Comparison of ENCODE assay signal across 17 mouse cellular contexts in the genomic region with DNA sequence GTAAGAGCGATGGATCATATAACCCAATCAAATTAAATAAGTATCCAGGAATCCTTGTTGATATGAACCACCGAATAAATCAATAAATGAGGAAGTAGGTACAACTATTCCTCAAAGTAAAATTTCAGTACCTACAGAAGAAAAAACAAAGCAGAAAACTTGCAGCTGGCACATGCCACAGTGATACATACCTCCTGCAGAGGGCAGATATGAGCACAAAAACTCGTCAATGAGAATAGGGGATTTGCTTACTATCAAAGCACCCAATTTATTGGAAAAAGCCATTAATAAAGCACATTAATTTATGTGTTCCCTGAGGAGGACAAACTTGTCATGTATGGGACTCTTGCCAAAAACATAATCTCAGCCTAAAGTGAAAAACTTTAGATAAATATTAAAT. TPM values are rescaled to one million over a fixed set of nuclear protein-coding genes. Genes with fewer than 3 reads are reported as not detected.
A peak's percentile ranks its signal among the peaks of the same experiment; 100 is the strongest.
DNase-seq lines count a peak whose midpoint lies in the region; ATAC-seq and TF ChIP-seq lines count a peak whose summit lies in the region.
"Had no signal": no experiment of that assay in that cellular context is flagged by ENCODE, and none has a peak within 500 bp of the region (broad histone marks: within the 10 kb centered on the region; RNA-seq: fewer than 3 reads in every experiment).

No protein-coding gene starts in this region.

- 68% methylated on average over 3 of the region's 3 CpGs for WGBS in forebrain, postnatal 0 days
- 81% methylated on average over 3 of the region's 3 CpGs for WGBS in forebrain, embryonic 10.5 days
- 77% methylated on average over 3 of the region's 3 CpGs for WGBS in liver, postnatal 0 days (ENCODE audit: insufficient replicate concordance)

- no peak overlapping the region for H3K27ac ChIP-seq in forebrain, postnatal 0 days (ENCODE audit: low read depth, low read length)
- H3K27ac ChIP-seq in forebrain, embryonic 10.5 days = no peak overlapping the region
- no peak overlapping the region for H3K27ac ChIP-seq in liver, postnatal 0 days (ENCODE audit: low read depth)
- H3K27ac ChIP-seq: hindbrain, embryonic 12.5 days; limb, embryonic 13.5 days had no signal

- H3K9ac ChIP-seq in forebrain, postnatal 0 days = no peak overlapping the region
- no peak overlapping the region for H3K9ac ChIP-seq in liver, postnatal 0 days (replicated peaks)
- H3K9ac ChIP-seq: hindbrain, embryonic 12.5 days; limb, embryonic 13.5 days had no signal

- ATAC-seq in forebrain, postnatal 0 days = no peak
- ATAC-seq in liver, postnatal 0 days = no peak
- no peak for ATAC-seq in megakaryocyte-erythroid progenitor cell, adult 5-6 weeks (replicated peaks; ENCODE audit: low FRiP score, low TSS enrichment, poor library complexity, severe bottlenecking)

- H3K27me3 ChIP-seq in forebrain, postnatal 0 days (ENCODE audit: insufficient read depth, low read length) = no peaks in the 10 kb centered on the region
- no peaks in the 10 kb centered on the region for H3K27me3 ChIP-seq in forebrain, embryonic 10.5 days (ENCODE audit: poor library complexity, severe bottlenecking)
- H3K27me3 ChIP-seq in liver, postnatal 0 days (ENCODE audit: insufficient read depth, low read length) = no peaks in the 10 kb centered on the region
- H3K27me3 ChIP-seq: hindbrain, embryonic 12.5 days; limb, embryonic 13.5 days; megakaryocyte, embryonic 14.5 days had no signal

- no peak overlapping the region for H3K4me3 ChIP-seq in forebrain, postnatal 0 days (ENCODE audit: low read depth, low read length)
- no peak overlapping the region for H3K4me3 ChIP-seq in forebrain, embryonic 10.5 days
- H3K4me3 ChIP-seq in liver, postnatal 0 days (ENCODE audit: low read depth, low read length) = no peak overlapping the region
- H3K4me3 ChIP-seq: hindbrain, embryonic 12.5 days; limb, embryonic 13.5 days; megakaryocyte, embryonic 14.5 days; myocyte had no signal

- no peak overlapping the region for H3K4me2 ChIP-seq in forebrain, postnatal 0 days (ENCODE audit: low read depth)
- H3K4me2 ChIP-seq in liver, postnatal 0 days (ENCODE audit: low read depth, low read length) = no peak overlapping the region
- H3K4me2 ChIP-seq: hindbrain, embryonic 12.5 days; limb, embryonic 13.5 days had no signal

- TF ChIP-seq EP300 in liver, postnatal 0 days (IDR thresholded peaks at IDR 0.05; ENCODE audit: low read depth) = no peak

- H3K9me3 ChIP-seq in forebrain, postnatal 0 days (ENCODE audit: low read length) = no peaks in the 10 kb centered on the region
- no peaks in the 10 kb centered on the region for H3K9me3 ChIP-seq in forebrain, embryonic 10.5 days
- no peaks in the 10 kb centered on the region for H3K9me3 ChIP-seq in liver, postnatal 0 days (ENCODE audit: low read length)
- H3K9me3 ChIP-seq: G1E; hindbrain, embryonic 12.5 days; limb, embryonic 13.5 days; megakaryocyte, embryonic 14.5 days had no signal

- H3K36me3 ChIP-seq in forebrain, postnatal 0 days (ENCODE audit: insufficient read depth) = peaks cover 35% of the 10 kb centered on the region
- peaks cover 66% of the 10 kb centered on the region for H3K36me3 ChIP-seq in forebrain, embryonic 10.5 days (replicated peaks)
- H3K36me3 ChIP-seq in liver, postnatal 0 days (replicated peaks; ENCODE audit: insufficient read depth, low read length) = peaks cover 53% of the 10 kb centered on the region

- DNase-seq in forebrain, postnatal 0 days = peak; percentile 31
- no peak for DNase-seq in forebrain, embryonic 10.5 days (ENCODE audit: extremely low spot score, low spot score)
- DNase-seq in liver, postnatal 0 days = no peak
- DNase-seq in liver (no peak), MN1 (ENCODE audit: low spot score) (peak; percentile 5)
- peak; percentile 35 for DNase-seq in retina, embryonic 14.5 days (ENCODE audit: low spot score)
- DNase-seq in frontal cortex, postnatal 10 days (ENCODE audit: low spot score in 2 of 2) = no peak
- DNase-seq: adrenal gland, postnatal 25 days; B cell, adult 2 months; cerebellum, postnatal 14 days; kidney, adult 18-20 months had no signal

- H3K4me1 ChIP-seq in forebrain, postnatal 0 days (ENCODE audit: insufficient read depth) = no peaks in the 10 kb centered on the region
- no peaks in the 10 kb centered on the region for H3K4me1 ChIP-seq in forebrain, embryonic 10.5 days
- no peaks in the 10 kb centered on the region for H3K4me1 ChIP-seq in liver, postnatal 0 days (ENCODE audit: insufficient read depth)
- H3K4me1 ChIP-seq: hindbrain, embryonic 12.5 days; limb, embryonic 13.5 days; megakaryocyte, embryonic 14.5 days had no signal

- TF ChIP-seq CTCF in forebrain, postnatal 0 days (IDR thresholded peaks at IDR 0.05; ENCODE audit: low read depth) = peak; percentile 56
- TF ChIP-seq CTCF in liver, postnatal 0 days (IDR thresholded peaks at IDR 0.05; ENCODE audit: low read depth) = peak; percentile 44

RNA-seq across cellular contexts. Expression of a gene that starts 29.4 kb away (rescaled TPM):
- 124 and 126 TPM in 2 replicates for total RNA-seq in forebrain, postnatal 0 days (2014; rRNA removed)
- polyA plus RNA-seq in forebrain, postnatal 0 days (2015; fragmentation: Nextera tagmentation; extraction: Ambion mirVana) = 92.5 and 102 TPM in 2 replicates
- 75.2 and 76.3 TPM in 2 replicates for polyA plus RNA-seq in forebrain, embryonic 10.5 days (2016; fragmentation: Nextera tagmentation; extraction: Ambion mirVana)
- 35.6 and 38.0 TPM in 2 replicates for polyA plus RNA-seq in liver, postnatal 0 days (2015; fragmentation: Nextera tagmentation; extraction: Ambion mirVana)
- 58.0 and 66.0 TPM in 2 replicates for total RNA-seq in megakaryocyte-erythroid progenitor cell, adult 5-6 weeks (2014; fragmentation: Nextera tagmentation)
- 83.4 and 118 TPM in 2 replicates for total RNA-seq in megakaryocyte-erythroid progenitor cell, adult 5-6 weeks (2017)

RNA-seq across cellular contexts. Expression of a gene that starts 29.6 kb away (rescaled TPM):
- total RNA-seq in forebrain, postnatal 0 days (2014; rRNA removed) = 13.5 TPM in 2 replicates
- 1.9 and 2.4 TPM in 2 replicates for polyA plus RNA-seq in forebrain, postnatal 0 days (2015; fragmentation: Nextera tagmentation; extraction: Ambion mirVana)
- 3.2 and 3.9 TPM in 2 replicates for polyA plus RNA-seq in forebrain, embryonic 10.5 days (2016; fragmentation: Nextera tagmentation; extraction: Ambion mirVana)
- polyA plus RNA-seq in liver, postnatal 0 days (2015; fragmentation: Nextera tagmentation; extraction: Ambion mirVana) = 1.7 and 1.8 TPM in 2 replicates
- total RNA-seq in megakaryocyte-erythroid progenitor cell, adult 5-6 weeks (2014; fragmentation: Nextera tagmentation) = 75.0 and 84.0 TPM in 2 replicates
- 7.8 and 24.5 TPM in 2 replicates for total RNA-seq in megakaryocyte-erythroid progenitor cell, adult 5-6 weeks (2017)

Comparison
In these comparisons a context has a peak if more than half of its experiments do, and no peak if none do; other contexts are left out.
1. DNase-seq: peak in forebrain, postnatal 0 days (single experiment), MN1 (single experiment) and retina, embryonic 14.5 days (single experiment); none in forebrain, embryonic 10.5 days (single experiment), liver, postnatal 0 days (single experiment), liver (single experiment) and frontal cortex, postnatal 10 days (0 of 2).